Mouse (Mus musculus) neural tube, embryonic 14.5 days (tissue): ENCODE measurements around the gene Adap2. TPM values are rescaled to one million over a fixed set of nuclear protein-coding genes. Genes with fewer than 3 reads are reported as not detected.
A peak's percentile ranks its signal among the peaks of the same experiment; 100 is the strongest.
"Not testable (repeated sequence)": the region's sequence is repeated elsewhere in the genome, so short reads cannot be mapped to it uniquely, and the experiment has no call there.

ENCODE experiments used
- ATAC-seq: fragments of 200-750 bp; cut with Nextera tagmentation; 2 replicates; pipeline ENCODE4 v1.8.0; 2017; ENCODE audit warnings: low read depth, mild to moderate bottlenecking, moderate TSS enrichment, moderate library complexity
- H3K27ac ChIP-seq: fragments of 300-500 bp; sonication (generic); 2 replicates; pipeline ENCODE4 v1.5.1; 2014; ENCODE audit warnings: low read depth, mild to moderate bottlenecking, control low read depth, low read length, moderate library complexity, mixed read lengths
- H3K27me3 ChIP-seq: fragments of 300-500 bp; sonication (generic); 2 replicates; pipeline ENCODE4 v1.6.1; 2014; ENCODE audit warnings: low read length; ENCODE audit not compliant: control insufficient read depth, insufficient read depth
- H3K36me3 ChIP-seq: fragments of 300-500 bp; sonication (generic); 2 replicates; pipeline ENCODE4 v1.6.1; 2014; ENCODE audit warnings: low read length, mixed read lengths; ENCODE audit not compliant: control insufficient read depth, insufficient read depth
- H3K4me1 ChIP-seq: fragments of 300-500 bp; sonication (generic); 2 replicates; pipeline ENCODE4 v1.6.1; 2014; ENCODE audit warnings: low read length; ENCODE audit not compliant: control insufficient read depth, insufficient read depth
- H3K4me2 ChIP-seq: fragments of 300-500 bp; sonication (generic); 2 replicates; pipeline ENCODE4 v1.6.1; 2014; ENCODE audit warnings: mild to moderate bottlenecking, low read depth, low read length, control low read depth
- H3K4me3 ChIP-seq: fragments of 300-500 bp; sonication (generic); 2 replicates; pipeline ENCODE4 v1.5.1; 2014; ENCODE audit warnings: low read depth, low read length, control low read depth, mixed read lengths
- H3K9ac ChIP-seq: fragments of 300-500 bp; sonication (generic); replicated peaks from 2 replicates; pipeline ENCODE4 v1.6.1; 2014; ENCODE audit warnings: low read depth, mild to moderate bottlenecking, control low read depth, low read length, mixed read lengths
- H3K9me3 ChIP-seq: fragments of 300-500 bp; sonication (generic); 2 replicates; pipeline ENCODE4 v1.6.1; 2016; ENCODE audit warnings: low read length; ENCODE audit not compliant: control insufficient read depth
- WGBS: fragments of 180-500 bp; shearing (Covaris S2); extraction: QIAGEN DNeasy Blood & Tissue Kit; methylation state at CpG from one replicate; pipeline ENCODE4 v1.1.7; 2014; 5-methylcytosine and 5-hydroxymethylcytosine counted together
- polyA plus RNA-seq: library from polyadenylated mRNA; unstranded; fragments of >200 nt; fragmentation: Nextera tagmentation; extraction: Ambion mirVana; gene quantifications from 2 replicates; pipeline ENCODE4 v1.2.1, GENCODE M21; 2014

The Adap2 gene
- polyA plus RNA-seq, 1 experiment from 2014 or later = 2.5 TPM

DNA sequence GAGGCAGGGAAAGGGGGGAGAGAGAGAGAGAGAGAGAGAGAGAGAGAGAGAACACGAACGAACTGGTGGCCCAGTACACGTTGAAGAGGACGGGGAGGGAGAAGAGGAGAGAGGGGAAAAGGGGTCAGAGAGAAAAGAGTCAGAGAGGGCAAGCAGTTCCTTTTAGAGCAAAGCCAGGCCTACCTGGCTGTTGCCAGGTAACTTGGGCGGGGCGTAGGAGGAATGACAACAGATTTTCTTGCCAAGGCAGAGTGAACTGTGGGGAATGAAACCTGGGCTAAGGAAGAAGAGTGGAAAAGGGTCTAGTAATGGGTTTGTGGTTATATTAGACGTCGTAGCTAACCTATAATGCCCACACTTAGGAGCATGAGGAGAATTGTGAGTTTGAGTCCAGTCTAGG, 11.0 kb upstream of the Adap2 start:
- peaks cover 5% of the 10 kb centered on the region; the same call in 1 of the 2 replicates for H3K4me1 ChIP-seq
- H3K36me3 ChIP-seq = peaks cover 4% of the 10 kb centered on the region; the same call in 1 of the 2 replicates
- H3K9ac ChIP-seq = no peak overlapping the region
- no peak for ATAC-seq
- peak overlapping the region; percentile 79 for H3K4me2 ChIP-seq
- no peaks in the 10 kb centered on the region for H3K27me3 ChIP-seq
- no peak overlapping the region for H3K27ac ChIP-seq
- no peaks in the 10 kb centered on the region for H3K9me3 ChIP-seq
- H3K4me3 ChIP-seq = no peak overlapping the region
- 44% methylated on average over 8 of the region's 8 CpGs for WGBS

DNA sequence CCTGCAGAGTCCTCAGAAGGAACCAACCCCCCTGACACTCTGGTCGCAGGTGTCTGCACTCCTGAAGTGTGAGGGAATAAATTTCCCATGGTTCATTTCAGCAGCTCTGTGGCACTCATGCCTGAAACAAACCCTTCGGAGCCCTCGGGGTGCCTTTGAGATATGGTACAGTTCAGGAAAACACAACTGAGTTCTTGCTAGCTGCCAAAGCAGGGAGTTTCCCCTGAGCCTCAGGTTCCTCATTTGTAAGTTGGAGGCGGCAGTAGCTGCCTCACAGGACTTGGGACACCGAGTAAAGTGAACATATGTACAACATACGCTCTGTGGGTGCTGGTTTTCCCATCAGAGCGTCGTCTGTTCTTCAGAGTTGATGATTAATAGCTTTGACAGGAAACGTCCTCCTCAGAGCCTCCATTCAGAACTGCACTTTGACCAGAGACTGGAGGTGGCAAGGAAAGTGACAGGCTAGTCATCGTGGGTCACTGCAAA, 8.1 kb upstream of the Adap2 start:
- no peak for ATAC-seq
- Histone ChIP-seq H3K36me3 (no peaks in the 10 kb centered on the region), H3K9ac (no peak overlapping the region), H3K4me2 (no peak overlapping the region), H3K27ac (no peak overlapping the region), H3K9me3 (no peaks in the 10 kb centered on the region), H3K4me1 (peaks cover 5% of the 10 kb centered on the region; the same call in 1 of the 2 replicates), H3K4me3 (no peak overlapping the region), H3K27me3 (no peaks in the 10 kb centered on the region)
- WGBS = 56% methylated on average over 10 of the region's 10 CpGs

DNA sequence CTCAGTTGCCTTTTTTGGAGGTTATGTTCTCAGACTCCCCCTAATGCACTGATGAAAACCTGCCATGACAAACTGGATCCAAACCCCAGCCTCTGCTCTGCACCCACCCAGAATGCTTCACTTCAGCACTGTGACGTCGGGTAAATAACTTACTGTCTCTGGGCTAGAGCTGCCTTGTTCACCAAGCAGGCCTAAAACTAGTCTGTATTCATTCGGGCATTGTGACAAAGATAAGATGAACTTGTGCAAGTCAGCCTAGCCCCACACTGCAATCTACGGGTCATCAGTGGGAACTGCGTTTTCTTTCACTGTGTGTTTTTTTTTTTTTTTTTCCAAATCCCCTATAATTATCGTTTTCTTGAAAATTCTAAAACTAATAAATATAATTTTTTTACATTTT, 6.2 kb upstream of the Adap2 start:
- 76% methylated on average over 6 of the region's 6 CpGs for WGBS
- Histone ChIP-seq H3K9me3 (no peaks in the 10 kb centered on the region), H3K4me3 (no peak overlapping the region), H3K4me1 (peaks cover 3% of the 10 kb centered on the region; the same call in 1 of the 2 replicates), H3K9ac (no peak overlapping the region), H3K27ac (no peak overlapping the region), H3K36me3 (no peaks in the 10 kb centered on the region), H3K4me2 (no peak overlapping the region), H3K27me3 (no peaks in the 10 kb centered on the region)
- ATAC-seq = no peak

DNA sequence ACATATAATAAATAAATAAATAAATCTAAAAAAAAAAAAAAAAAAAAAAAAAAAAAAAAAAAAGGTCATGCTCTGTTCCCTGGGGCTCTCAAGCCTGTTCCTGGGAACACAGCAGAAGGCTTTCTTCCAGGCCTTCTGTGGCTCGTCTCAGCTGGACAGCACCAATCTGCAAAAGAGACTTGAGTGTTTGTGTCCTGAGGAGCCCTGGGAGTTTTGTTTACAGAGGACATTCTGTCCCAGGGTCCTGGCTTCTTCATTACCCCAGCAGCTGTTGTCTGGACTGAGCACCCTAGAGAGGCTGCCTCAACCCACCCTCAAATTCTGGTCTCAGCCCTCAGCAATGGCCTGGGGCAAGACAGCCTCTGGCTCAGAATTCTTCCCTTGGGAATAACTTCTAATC, 5.6 kb upstream of the Adap2 start:
- H3K4me2 ChIP-seq = no peak overlapping the region
- H3K4me1 ChIP-seq = no peaks in the 10 kb centered on the region
- no peaks in the 10 kb centered on the region; the same call in 1 of the 2 replicates for H3K27me3 ChIP-seq
- ATAC-seq = no peak
- H3K36me3 ChIP-seq = no peaks in the 10 kb centered on the region
- WGBS = 50% methylated on average over 1 of the region's 1 CpGs
- H3K4me3 ChIP-seq = no peak overlapping the region
- H3K9me3 ChIP-seq = no peaks in the 10 kb centered on the region
- no peak overlapping the region for H3K27ac ChIP-seq
- H3K9ac ChIP-seq = no peak overlapping the region

DNA sequence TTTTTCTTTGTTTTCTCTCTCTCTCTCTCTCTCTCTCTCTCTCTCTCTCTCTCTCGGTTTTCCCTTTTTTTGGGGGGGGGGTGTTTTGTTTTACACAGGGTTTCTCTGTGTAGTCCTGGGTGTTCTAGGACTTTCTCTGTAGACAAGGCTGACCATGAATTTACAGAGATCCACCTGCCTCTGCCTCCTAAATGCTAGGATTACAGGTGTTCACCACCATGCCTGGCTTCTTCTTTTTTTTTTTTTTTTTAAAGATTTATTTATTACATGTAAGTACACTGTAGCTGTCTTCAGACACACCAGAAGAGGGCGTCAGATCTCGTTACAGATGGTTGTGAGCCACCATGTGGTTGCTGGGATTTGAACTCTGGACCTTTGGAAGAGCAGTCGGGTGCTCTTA, 4.9 kb upstream of the Adap2 start:
- not testable (repeated sequence) for ATAC-seq, H3K9me3 ChIP-seq, H3K27me3 ChIP-seq, H3K4me3 ChIP-seq, H3K4me2 ChIP-seq, H3K36me3 ChIP-seq, H3K27ac ChIP-seq, H3K9ac ChIP-seq, H3K4me1 ChIP-seq
- WGBS = 56% methylated on average over 1 of the region's 4 CpGs

DNA sequence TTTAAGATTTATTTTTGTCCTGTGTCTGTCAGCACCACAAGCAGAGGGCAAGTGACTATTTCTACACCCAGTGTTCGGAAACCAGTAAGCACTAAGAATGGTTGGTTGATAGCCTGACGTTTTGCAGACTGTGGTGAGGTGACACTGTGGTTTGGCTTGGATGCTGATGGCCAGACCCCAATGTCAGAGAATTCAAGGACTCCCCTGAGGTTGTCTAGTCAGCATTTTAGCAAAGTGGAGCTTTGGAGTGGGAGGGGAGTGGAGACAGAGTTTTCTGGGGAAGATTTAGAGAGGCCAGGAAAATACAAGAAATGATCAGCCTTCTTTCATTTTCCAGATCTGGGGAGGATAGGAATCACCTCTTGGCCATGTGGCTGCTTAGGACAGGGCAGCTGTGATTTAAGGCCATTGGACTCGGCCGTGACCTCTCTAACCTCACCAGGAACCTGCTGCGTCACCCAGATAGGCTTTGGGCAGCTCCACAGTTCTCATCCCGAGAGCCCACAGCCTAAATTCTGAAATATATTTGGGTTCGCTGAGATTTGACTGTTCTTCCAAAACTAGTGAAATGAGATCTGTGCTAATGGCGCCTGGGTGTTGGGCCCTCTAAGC, 4.4 kb upstream of the Adap2 start:
- no peaks in the 10 kb centered on the region for H3K36me3 ChIP-seq
- WGBS = 88% methylated on average over 8 of the region's 8 CpGs
- no peak for ATAC-seq
- no peaks in the 10 kb centered on the region for H3K4me1 ChIP-seq
- peaks cover 6% of the 10 kb centered on the region for H3K27me3 ChIP-seq
- no peak overlapping the region for H3K4me2 ChIP-seq
- no peaks in the 10 kb centered on the region for H3K9me3 ChIP-seq
- no peak overlapping the region for H3K4me3 ChIP-seq
- H3K9ac ChIP-seq = no peak overlapping the region
- no peak overlapping the region for H3K27ac ChIP-seq

DNA sequence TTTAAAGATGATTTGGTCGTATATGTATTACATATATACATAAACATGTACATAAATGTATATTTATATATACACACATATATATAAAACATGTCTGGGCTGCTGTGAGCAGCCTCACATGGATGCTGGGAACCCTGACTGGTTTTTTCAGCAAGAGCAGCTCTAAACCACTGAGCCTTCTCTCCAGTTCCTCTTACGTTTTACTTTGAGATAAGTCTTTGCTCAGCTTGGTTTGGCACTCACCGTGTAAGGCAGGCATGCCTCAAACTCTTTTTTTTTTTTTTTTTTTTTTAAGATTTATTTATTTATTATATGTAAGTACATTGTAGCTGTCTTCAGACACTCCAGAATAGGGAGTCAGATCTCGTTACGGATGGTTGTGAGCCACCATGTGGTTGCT, 3.3 kb upstream of the Adap2 start:
- Histone ChIP-seq H3K4me3 (no peak overlapping the region), H3K36me3 (no peaks in the 10 kb centered on the region)
- no peak for ATAC-seq

DNA sequence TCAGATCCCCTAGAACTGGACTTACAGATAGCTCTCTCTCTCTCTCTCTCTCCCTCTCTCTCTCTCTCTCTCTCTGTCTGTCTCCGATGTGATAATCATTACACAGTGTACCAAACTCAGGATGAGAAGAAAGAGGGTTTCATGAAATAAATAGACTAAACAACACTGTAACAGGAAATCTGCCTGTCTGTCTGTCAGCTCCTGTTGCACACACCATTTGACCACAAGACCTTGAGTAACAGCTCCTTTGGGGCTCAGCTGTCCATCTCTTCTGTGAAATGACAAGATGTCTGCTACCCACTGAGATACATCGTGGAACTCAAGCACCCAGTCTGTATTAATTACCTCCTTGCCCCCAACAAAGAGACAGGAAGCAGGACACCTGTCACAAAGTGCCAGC, 2.4 kb upstream of the Adap2 start:
- H3K36me3 ChIP-seq = no peaks in the 10 kb centered on the region
- H3K9me3 ChIP-seq = no peaks in the 10 kb centered on the region
- no peaks in the 10 kb centered on the region for H3K4me1 ChIP-seq
- no peak overlapping the region for H3K4me3 ChIP-seq
- no peak for ATAC-seq
- no peak overlapping the region for H3K9ac ChIP-seq
- no peak overlapping the region for H3K27ac ChIP-seq
- H3K27me3 ChIP-seq = peaks cover 18% of the 10 kb centered on the region
- 70% methylated on average over 2 of the region's 2 CpGs for WGBS
- no peak overlapping the region for H3K4me2 ChIP-seq

More for the DNA sequence above, 3.3 kb upstream of the Adap2 start:
- Histone ChIP-seq H3K27ac (no peak overlapping the region), H3K9ac (no peak overlapping the region), H3K4me1 (no peaks in the 10 kb centered on the region), H3K9me3 (no peaks in the 10 kb centered on the region), H3K27me3 (peaks cover 14% of the 10 kb centered on the region), H3K4me2 (no peak overlapping the region)
- 78% methylated on average over 5 of the region's 5 CpGs for WGBS

DNA sequence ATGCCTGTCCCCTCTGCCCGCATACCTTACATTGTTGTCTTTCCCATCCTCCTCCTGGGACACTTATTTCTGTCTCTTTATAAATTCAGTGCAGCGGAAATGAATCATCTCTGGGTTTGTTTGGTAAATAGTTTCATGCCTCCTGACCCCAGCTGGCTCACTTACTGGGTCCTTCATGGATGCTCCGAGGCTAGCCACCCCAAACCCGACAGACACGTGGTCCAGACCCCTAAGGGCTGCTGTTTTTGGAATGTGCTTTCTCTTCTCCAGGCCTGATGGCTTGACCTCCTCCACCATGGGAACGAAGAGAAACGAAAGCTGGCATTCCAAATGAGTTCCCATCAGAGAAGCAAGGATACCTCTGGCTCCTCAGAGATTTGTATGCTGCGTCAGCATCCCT, 1.5 kb upstream of the Adap2 start:
- Histone ChIP-seq H3K27ac (no peak overlapping the region), H3K4me3 (no peak overlapping the region), H3K9ac (no peak overlapping the region), H3K27me3 (peaks cover 18% of the 10 kb centered on the region), H3K9me3 (no peaks in the 10 kb centered on the region), H3K36me3 (no peaks in the 10 kb centered on the region), H3K4me1 (no peaks in the 10 kb centered on the region), H3K4me2 (no peak overlapping the region)
- ATAC-seq = no peak
- 82% methylated on average over 8 of the region's 8 CpGs for WGBS
